Mouse (Mus musculus) naive thymus-derived CD4-positive, alpha-beta T cell, adult 5 months (primary cell): ENCODE measurements around the gene Lefty1. TPM values are rescaled to one million over a fixed set of nuclear protein-coding genes. Genes with fewer than 3 reads are reported as not detected.

Source experiments
- polyA plus RNA-seq: library from polyadenylated mRNA; unstranded; fragments of 100-300 nt; shearing (Covaris generic); gene quantifications from one replicate; pipeline ENCODE4 v1.2.1, GENCODE M21; 2017

Gene Lefty1
- polyA plus RNA-seq: 0.78 TPM

DNA sequence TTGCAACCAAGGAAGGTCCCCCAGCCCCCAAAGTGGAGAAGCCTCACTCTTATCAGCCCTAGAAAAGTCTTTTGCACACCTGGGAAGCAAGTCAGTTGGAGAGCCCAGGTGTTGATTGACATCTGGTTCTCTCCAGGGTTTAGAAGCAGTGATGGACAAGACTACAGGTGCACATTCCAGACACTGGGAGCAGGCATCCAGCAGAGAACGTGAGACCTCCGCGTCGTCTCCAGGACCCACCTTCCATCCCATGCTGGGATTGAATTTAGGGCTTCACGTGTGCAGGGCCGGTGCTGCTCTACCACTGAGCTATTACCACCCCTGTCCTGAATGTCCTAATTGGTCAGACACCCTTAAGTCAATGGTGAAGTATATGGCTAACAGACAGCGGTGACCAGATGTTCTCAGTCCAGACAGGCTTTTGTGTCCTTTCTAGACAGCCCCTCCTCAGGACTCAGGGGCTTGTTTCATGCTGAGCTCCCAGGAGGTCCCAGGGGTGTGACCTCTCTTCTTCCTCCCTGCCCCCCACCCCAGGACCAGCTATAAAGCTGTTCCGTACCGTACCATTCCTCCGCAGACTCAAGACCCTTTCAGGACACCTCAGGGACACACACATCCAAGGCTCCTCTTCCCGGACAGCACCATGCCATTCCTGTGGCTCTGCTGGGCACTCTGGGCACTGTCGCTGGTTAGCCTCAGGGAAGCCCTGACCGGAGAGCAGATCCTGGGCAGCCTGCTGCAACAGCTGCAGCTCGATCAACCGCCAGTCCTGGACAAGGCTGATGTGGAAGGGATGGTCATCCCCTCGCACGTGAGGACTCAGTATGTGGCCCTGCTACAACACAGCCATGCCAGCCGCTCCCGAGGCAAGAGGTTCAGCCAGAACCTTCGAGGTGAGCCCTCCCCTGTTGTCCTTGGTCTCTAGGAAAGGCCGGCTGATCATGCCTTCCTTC is at the start of gene Lefty1:
Lefty1 (plus strand) TSS at position 556 of the 953 bp plus-strand sequence.

DNA sequence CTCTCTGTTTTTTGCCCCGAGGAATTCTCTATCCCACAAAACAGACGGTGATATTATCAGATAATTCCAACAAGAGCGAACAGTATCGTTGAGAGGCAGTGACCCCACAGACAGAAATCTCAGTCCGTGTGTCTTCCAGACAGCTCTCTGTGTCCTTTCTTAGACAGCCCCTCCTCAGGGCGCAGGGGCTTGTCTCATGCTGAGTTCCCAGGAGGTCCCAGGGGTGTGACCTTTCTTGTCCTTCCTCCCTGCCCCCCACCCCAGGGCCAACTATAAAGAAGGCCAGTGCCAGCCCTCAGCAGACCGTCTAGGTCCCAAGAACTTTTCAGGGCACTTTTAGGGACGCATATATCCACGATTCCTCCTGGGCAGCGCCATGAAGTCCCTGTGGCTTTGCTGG is 42.0 kb upstream of the Lefty1 start, which contains the start of gene Lefty2:
Lefty2 (plus strand) TSS at position 301 of the 400 bp plus-strand sequence.

DNA sequence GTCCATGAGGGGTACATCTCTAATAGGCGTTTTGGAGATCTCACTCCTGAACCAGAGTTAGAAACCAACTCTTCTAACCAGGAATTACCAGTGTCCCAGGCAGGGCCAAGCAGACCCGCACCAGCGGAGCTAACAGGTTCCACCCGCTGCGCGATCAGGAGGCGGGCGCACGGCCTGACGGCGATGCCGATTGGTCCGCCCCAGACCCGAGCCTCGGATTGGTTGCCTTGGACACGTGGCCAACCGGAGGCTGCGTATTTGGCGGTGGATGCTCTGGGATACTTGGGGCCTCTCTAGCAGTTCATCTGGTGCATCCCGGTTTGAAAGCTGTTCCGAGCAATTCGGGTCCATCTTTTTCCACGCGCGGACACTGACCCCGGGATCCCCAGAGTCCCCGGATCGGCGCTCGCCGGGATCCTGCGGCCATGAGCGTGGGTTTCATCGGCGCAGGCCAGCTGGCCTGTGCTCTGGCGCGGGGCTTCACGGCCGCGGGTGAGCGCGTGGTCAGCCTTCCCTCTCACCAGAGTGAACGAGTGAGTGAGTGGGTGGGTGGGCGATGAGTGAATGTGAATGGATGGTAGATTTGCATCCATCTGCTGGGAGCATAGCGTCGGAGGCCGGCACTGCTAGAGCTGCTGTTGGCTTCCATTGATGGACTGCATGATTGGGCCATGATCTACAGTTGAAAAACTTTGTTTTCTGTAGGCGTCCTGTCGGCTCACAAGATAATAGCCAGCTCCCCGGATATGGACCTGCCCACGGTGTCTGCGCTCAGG is 30.6 kb upstream of the Lefty1 start, which contains the start of gene Pycr2:
Pycr2 (plus strand) TSS at position 255 of the 776 bp plus-strand sequence.

DNA sequence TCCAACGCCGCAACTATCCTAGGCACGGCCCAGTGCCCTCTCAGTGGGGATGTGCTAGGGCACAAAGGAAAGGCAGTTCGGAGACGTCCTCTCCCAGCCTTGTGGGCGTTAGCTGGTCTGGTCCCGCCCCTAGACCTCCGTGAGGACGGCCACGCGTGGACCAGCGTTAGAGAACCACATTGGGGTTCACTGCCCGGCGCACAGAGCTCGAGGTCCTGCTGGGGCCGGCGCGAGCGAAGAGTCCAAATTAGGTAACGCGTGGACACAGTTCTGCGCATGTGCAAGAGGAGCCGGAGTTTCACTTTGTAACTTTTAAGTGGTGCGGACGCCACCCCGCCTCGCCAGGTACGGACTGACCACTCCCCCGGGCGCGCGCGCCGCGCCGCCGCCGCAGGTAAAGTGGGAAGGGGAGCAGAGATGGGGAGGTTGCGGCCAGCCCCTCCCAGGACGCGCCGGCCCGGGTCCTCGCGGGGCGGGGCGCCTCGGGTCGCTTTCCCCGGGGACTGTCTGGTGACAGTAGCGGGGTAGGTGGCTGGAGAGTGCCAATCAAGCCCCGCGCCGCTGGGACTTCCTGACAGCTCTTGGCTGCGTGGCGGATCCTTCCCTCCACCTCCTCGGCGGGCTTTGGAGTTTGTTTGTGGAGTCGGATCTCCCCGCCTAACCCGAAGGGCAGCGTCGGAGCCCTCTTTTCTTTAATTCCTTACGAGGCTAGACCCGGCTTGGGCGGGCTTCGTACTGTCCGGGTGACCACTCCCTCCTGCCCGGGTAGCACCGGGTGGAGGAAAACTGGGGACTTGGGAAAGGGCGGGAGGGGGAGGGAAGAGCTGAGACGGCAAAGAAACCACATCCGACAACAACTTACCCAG is 7.6 kb downstream of the Lefty1 start, which contains the start of gene Tmem63a:
Tmem63a (plus strand) TSS at position 179 of the 866 bp plus-strand sequence.

Other genes with a start within 250 kb of the Lefty1 start
- gene Mixl1, start 238.0 kb upstream of the Lefty1 start, polyA plus RNA-seq: not detected
- gene Acbd3, start 209.0 kb upstream of the Lefty1 start, polyA plus RNA-seq: 67.7 TPM
- 1,299 TPM for gene H3f3a, start 121.1 kb upstream of the Lefty1 start, polyA plus RNA-seq
- gene Sde2, start 83.9 kb upstream of the Lefty1 start, polyA plus RNA-seq: 80.3 TPM
- gene Lefty2, start 41.9 kb upstream of the Lefty1 start, polyA plus RNA-seq: not detected
- 163 TPM for gene Pycr2, start 30.7 kb upstream of the Lefty1 start, polyA plus RNA-seq
- 59.2 TPM for gene Tmem63a, start 7.3 kb downstream of the Lefty1 start, polyA plus RNA-seq
- 125 TPM for gene Ephx1, start 85.9 kb downstream of the Lefty1 start, polyA plus RNA-seq
- not detected for gene 9130409I23Rik, start 116.2 kb downstream of the Lefty1 start, polyA plus RNA-seq
- 26.7 TPM for gene Nvl, start 209.2 kb downstream of the Lefty1 start, polyA plus RNA-seq
- 46.0 TPM for gene Cnih4, start 209.7 kb downstream of the Lefty1 start, polyA plus RNA-seq